Mouse (Mus musculus) lung, postnatal 0 days (tissue): Measurements from ENCODE around the gene Gm26566. TPM values are rescaled to one million over a fixed set of nuclear protein-coding genes. Genes with fewer than 3 reads are reported as not detected.
A peak's percentile ranks its signal among the peaks of the same experiment; 100 is the strongest.

ENCODE experiments used
- ATAC-seq: fragments of 200-750 bp; cut with Nextera tagmentation; 2 replicates; pipeline ENCODE4 v1.8.0; 2017; ENCODE audit warnings: moderate library complexity
- DNase-seq: peaks from one replicate; pipeline ENCODE4 v3.0.0-alpha.2; 2016; ENCODE audit warnings: low spot score
- H3K27ac ChIP-seq: fragments of 300-500 bp; sonication (generic); 2 replicates; pipeline ENCODE4 v1.5.1; 2014; ENCODE audit warnings: antibody characterized with exemption, mild to moderate bottlenecking, low read length, mixed read lengths
- H3K27me3 ChIP-seq: fragments of 300-500 bp; sonication (generic); replicated peaks from 2 replicates; pipeline ENCODE4 v1.6.1; 2014; ENCODE audit warnings: low read length, mixed read lengths; ENCODE audit not compliant: insufficient read depth
- H3K36me3 ChIP-seq: fragments of 300-500 bp; sonication (generic); 2 replicates; pipeline ENCODE4 v1.6.1; 2014; ENCODE audit warnings: low read length, mixed read lengths; ENCODE audit not compliant: insufficient read depth
- H3K4me1 ChIP-seq: fragments of 300-500 bp; sonication (generic); 2 replicates; pipeline ENCODE4 v1.6.1; 2014; ENCODE audit warnings: antibody characterized with exemption, low read depth, low read length, mixed read lengths; ENCODE audit not compliant: insufficient read depth
- H3K4me2 ChIP-seq: fragments of 300-500 bp; sonication (generic); replicated peaks from 2 replicates; pipeline ENCODE4 v1.6.1; 2014; ENCODE audit warnings: low read depth, mild to moderate bottlenecking, low read length, moderate library complexity, mixed read lengths
- H3K4me3 ChIP-seq: fragments of 300-500 bp; sonication (generic); 2 replicates; pipeline ENCODE4 v1.5.1; 2014; ENCODE audit warnings: low read depth, low read length
- H3K9ac ChIP-seq: fragments of 300-500 bp; sonication (generic); replicated peaks from 2 replicates; pipeline ENCODE4 v1.6.1; 2014; ENCODE audit warnings: low read depth, mild to moderate bottlenecking
- H3K9me3 ChIP-seq: fragments of 300-500 bp; sonication (generic); 2 replicates; pipeline ENCODE4 v1.6.1; 2016; ENCODE audit warnings: low read length, mixed read lengths
- CTCF ChIP-seq: IDR thresholded peaks from 2 replicates; pipeline ENCODE4 v1.5.1; 2016; ENCODE audit warnings: antibody characterized with exemption, mild to moderate bottlenecking
- EP300 ChIP-seq: IDR thresholded peaks from 2 replicates; pipeline ENCODE4 v1.6.1; 2016; ENCODE audit warnings: antibody characterized with exemption, mild to moderate bottlenecking, control low read depth
- WGBS: fragments of 180-500 bp; shearing (Covaris S2); extraction: QIAGEN DNeasy Blood & Tissue Kit; methylation state at CpG from one replicate; pipeline ENCODE4 v1.1.7; 2014; 5-methylcytosine and 5-hydroxymethylcytosine counted together
- polyA plus RNA-seq: library from polyadenylated mRNA; unstranded; fragments of >200 nt; fragmentation: Nextera tagmentation; extraction: Ambion mirVana; gene quantifications from 2 replicates; pipeline ENCODE4 v1.2.1, GENCODE M21; 2015

Gm26566 gene
- polyA plus RNA-seq, 1 experiment from 2014 or later = not detected

GRCm38 (mm10) chr4:88726727-88727126 lies 5.1 kb downstream of the Gm26566 start:
- WGBS = 52% methylated on average over 6 of the region's 6 CpGs
- no peak overlapping the region for H3K27ac ChIP-seq
- DNase-seq = no peak

GRCm38 (mm10) chr4:88727324-88727723 lies 5.7 kb downstream of the Gm26566 start:
- no peak overlapping the region for H3K4me2 ChIP-seq
- TF ChIP-seq CTCF (peak; percentile 87), EP300 (no peak)
- DNase-seq (peak; percentile 81), ATAC-seq (peak; percentile 36)
- no peaks in the 10 kb centered on the region for H3K9me3 ChIP-seq
- H3K4me3 ChIP-seq = no peak overlapping the region
- H3K4me1 ChIP-seq = no peaks in the 10 kb centered on the region
- H3K27ac ChIP-seq = no peak overlapping the region
- no peaks in the 10 kb centered on the region for H3K36me3 ChIP-seq
- no peaks in the 10 kb centered on the region for H3K27me3 ChIP-seq
- WGBS = 0% methylated on average over 1 of the region's 1 CpGs
- no peak overlapping the region for H3K9ac ChIP-seq

More at GRCm38 (mm10) chr4:88726727-88727126, 5.1 kb downstream of the Gm26566 start:
- Histone ChIP-seq H3K4me1 (no peaks in the 10 kb centered on the region), H3K36me3 (no peaks in the 10 kb centered on the region), H3K27me3 (no peaks in the 10 kb centered on the region), H3K9me3 (no peaks in the 10 kb centered on the region), H3K9ac (no peak overlapping the region), H3K4me3 (no peak overlapping the region), H3K4me2 (no peak overlapping the region)
- no peak for ATAC-seq
- TF ChIP-seq EP300 (no peak), CTCF (no peak)

GRCm38 (mm10) chr4:88738480-88738879 lies 16.9 kb downstream of the Gm26566 start:
- Histone ChIP-seq H3K9ac (no peak overlapping the region), H3K4me1 (no peaks in the 10 kb centered on the region), H3K36me3 (no peaks in the 10 kb centered on the region), H3K27ac (no peak overlapping the region), H3K27me3 (no peaks in the 10 kb centered on the region), H3K4me2 (no peak overlapping the region), H3K4me3 (no peak overlapping the region), H3K9me3 (no peaks in the 10 kb centered on the region)
- TF ChIP-seq EP300 (no peak), CTCF (peak; percentile 93)
- peak; percentile 81 for DNase-seq
- 1% methylated on average over 2 of the region's 2 CpGs for WGBS
- peak; percentile 62 for ATAC-seq

- no peak overlapping the region for H3K4me3 ChIP-seq
- no peak overlapping the region for H3K4me2 ChIP-seq
- H3K27me3 ChIP-seq = no peaks in the 10 kb centered on the region
- H3K36me3 ChIP-seq = no peaks in the 10 kb centered on the region
- H3K9ac ChIP-seq = no peak overlapping the region
- H3K27ac ChIP-seq = no peak overlapping the region
- H3K4me1 ChIP-seq = no peaks in the 10 kb centered on the region
- DNase-seq = no peak
- ATAC-seq = no peak
- 84% methylated on average over 6 of the region's 6 CpGs for WGBS
- no peak for TF ChIP-seq CTCF
- TF ChIP-seq EP300 = no peak
- H3K9me3 ChIP-seq = no peaks in the 10 kb centered on the region
Observed at GRCm38 (mm10) chr4:88739036-88739435, 17.4 kb downstream of the Gm26566 start.

- ATAC-seq (no peak), DNase-seq (no peak)
- TF ChIP-seq EP300 = no peak
- TF ChIP-seq CTCF = no peak
- H3K27me3 ChIP-seq = no peaks in the 10 kb centered on the region
- no peak overlapping the region for H3K4me2 ChIP-seq
- no peaks in the 10 kb centered on the region for H3K36me3 ChIP-seq
- H3K4me3 ChIP-seq = no peak overlapping the region
- no peaks in the 10 kb centered on the region for H3K4me1 ChIP-seq
- WGBS = 80% methylated on average over 4 of the region's 4 CpGs
- no peak overlapping the region for H3K27ac ChIP-seq
- no peaks in the 10 kb centered on the region for H3K9me3 ChIP-seq
- no peak overlapping the region for H3K9ac ChIP-seq
Observed at GRCm38 (mm10) chr4:88741426-88741825, 19.8 kb downstream of the Gm26566 start.

- H3K27ac ChIP-seq = no peak overlapping the region
- WGBS = 61% methylated on average over 7 of the region's 7 CpGs
- no peaks in the 10 kb centered on the region for H3K36me3 ChIP-seq
- DNase-seq (no peak), ATAC-seq (no peak)
- H3K9ac ChIP-seq = no peak overlapping the region
- TF ChIP-seq CTCF (peak; percentile 35), EP300 (no peak)
- no peaks in the 10 kb centered on the region for H3K9me3 ChIP-seq
- no peak overlapping the region for H3K4me2 ChIP-seq
- no peaks in the 10 kb centered on the region for H3K4me1 ChIP-seq
- H3K4me3 ChIP-seq = no peak overlapping the region
- no peaks in the 10 kb centered on the region for H3K27me3 ChIP-seq
Observed at GRCm38 (mm10) chr4:88742771-88743371, 21.3 kb downstream of the Gm26566 start.

- H3K9ac ChIP-seq = no peak overlapping the region
- no peaks in the 10 kb centered on the region for H3K27me3 ChIP-seq
- no peak for DNase-seq
- no peak for TF ChIP-seq EP300
- peak; percentile 26; the same call in 1 of the 2 replicates for TF ChIP-seq CTCF
- no peaks in the 10 kb centered on the region for H3K4me1 ChIP-seq
- H3K9me3 ChIP-seq = no peaks in the 10 kb centered on the region
- no peaks in the 10 kb centered on the region for H3K36me3 ChIP-seq
- no peak overlapping the region for H3K27ac ChIP-seq
- no peak overlapping the region for H3K4me3 ChIP-seq
- WGBS = 58% methylated on average over 3 of the region's 3 CpGs
- H3K4me2 ChIP-seq = no peak overlapping the region
- no peak for ATAC-seq
Observed at GRCm38 (mm10) chr4:88744207-88744606, 22.6 kb downstream of the Gm26566 start.
